Mouse (Mus musculus) granulocyte monocyte progenitor cell, adult 5-6 weeks (primary cell): ENCODE data around the gene Ppm1b. TPM values are rescaled to one million over a fixed set of nuclear protein-coding genes. Genes with fewer than 3 reads are reported as not detected.

Experiments
- ATAC-seq: replicated peaks from 2 replicates; pipeline ENCODE4 v1.8.0; 2016; ENCODE audit warnings: mild to moderate bottlenecking, moderate TSS enrichment, inconsistent platforms; ENCODE audit not compliant: poor library complexity, severe bottlenecking
- total RNA-seq, 2 experiments: library from RNA; stranded (forward) in 1 of 2; stranded (reverse) in 1 of 2; fragments of 200-712, 200-1000 nt in 1 of 2; fragments of >200 nt in 1 of 2; fragmentation: Nextera tagmentation in 1 of 2; gene quantifications; 2 replicates each; pipeline ENCODE4 v1.2.3; 2014 to 2017

Gene Ppm1b
- total RNA-seq, 2 experiments from 2014 or later: 39.3 to 48.2 TPM

- peak; percentile 75 for ATAC-seq
These were observed 1.1 kb downstream of the Ppm1b start for GRCm38 (mm10) chr17:84957487-84958259.

- peak; percentile 3; the same call in 1 of the 2 replicates for ATAC-seq
These were observed 1.9 kb downstream of the Ppm1b start for GRCm38 (mm10) chr17:84958411-84958911.

- peak; percentile 7; the same call in 1 of the 2 replicates for ATAC-seq
These were observed 2.6 kb downstream of the Ppm1b start for GRCm38 (mm10) chr17:84958986-84959664.

- ATAC-seq: no peak
These were observed 3.1 kb downstream of the Ppm1b start for GRCm38 (mm10) chr17:84959665-84960020.

GRCm38 (mm10) chr17:84960136-84960535 lies 3.6 kb downstream of the Ppm1b start:
- no peak for ATAC-seq

GRCm38 (mm10) chr17:84962046-84962445 lies 5.5 kb downstream of the Ppm1b start:
- no peak for ATAC-seq

GRCm38 (mm10) chr17:84963651-84964050 lies 7.1 kb downstream of the Ppm1b start:
- no peak for ATAC-seq

GRCm38 (mm10) chr17:84966231-84966630 lies 9.7 kb downstream of the Ppm1b start:
- no peak for ATAC-seq

GRCm38 (mm10) chr17:84967045-84967444 lies 10.5 kb downstream of the Ppm1b start:
- no peak for ATAC-seq

GRCm38 (mm10) chr17:84969916-84970315 lies 13.4 kb downstream of the Ppm1b start:
- no peak for ATAC-seq

GRCm38 (mm10) chr17:84981721-84982120 lies 25.2 kb downstream of the Ppm1b start:
- peak; percentile 83 for ATAC-seq

GRCm38 (mm10) chr17:84982735-84983134 lies 26.2 kb downstream of the Ppm1b start:
- no peak for ATAC-seq

- no peak for ATAC-seq
These were observed 29.8 kb downstream of the Ppm1b start for GRCm38 (mm10) chr17:84986368-84986767.

GRCm38 (mm10) chr17:84987834-84988410 lies 31.4 kb downstream of the Ppm1b start:
- ATAC-seq: no peak

- ATAC-seq: no peak
These were observed 32.0 kb downstream of the Ppm1b start for GRCm38 (mm10) chr17:84988514-84988913.

- no peak for ATAC-seq
These were observed 39.3 kb downstream of the Ppm1b start for GRCm38 (mm10) chr17:84995844-84996243.

- ATAC-seq: no peak
These were observed 41.1 kb downstream of the Ppm1b start for GRCm38 (mm10) chr17:84997639-84998038.

- no peak for ATAC-seq
These were observed 43.1 kb downstream of the Ppm1b start for GRCm38 (mm10) chr17:84999636-85000035.

- ATAC-seq: no peak
These were observed 56.9 kb downstream of the Ppm1b start for GRCm38 (mm10) chr17:85013485-85013884.

- no peak for ATAC-seq
These were observed 58.1 kb downstream of the Ppm1b start for GRCm38 (mm10) chr17:85014632-85015031.

- no peak for ATAC-seq
These were observed 61.8 kb downstream of the Ppm1b start for GRCm38 (mm10) chr17:85018344-85018743.
